Mouse (Mus musculus) macrophage (primary cell): Measurements from ENCODE around the gene Tap1. TPM values are rescaled to one million over a fixed set of nuclear protein-coding genes. Genes with fewer than 3 reads are reported as not detected.

Source experiments
- H3K27ac ChIP-seq: fragments of 350-480 bp; formaldehyde crosslinking; 2 replicates; pipeline ENCODE4 v1.9.0; 2021
- H3K36me3 ChIP-seq: fragments of 350-480 bp; formaldehyde crosslinking; 2 replicates; pipeline ENCODE4 v1.9.0; 2021; ENCODE audit errors: inconsistent target
- H3K4me3 ChIP-seq: fragments of 350-480 bp; formaldehyde crosslinking; 2 replicates; pipeline ENCODE4 v1.9.0; 2021; ENCODE audit errors: inconsistent target
- H3K79me2 ChIP-seq: fragments of 350-480 bp; formaldehyde crosslinking; 2 replicates; pipeline ENCODE4 v1.9.0; 2021; ENCODE audit errors: inconsistent target
- WGBS: methylation state at CpG from one replicate; pipeline ENCODE4 v1.1.7; 2026; ENCODE audit warnings: inconsistent platforms; ENCODE audit not compliant: missing documents; 5-methylcytosine and 5-hydroxymethylcytosine counted together
- polyA plus RNA-seq: library from polyadenylated mRNA; stranded (reverse); fragments of 250-400 nt; gene quantifications from 3 replicates; pipeline ENCODE4 v1.2.4, GENCODE M21; 2018; ENCODE audit warnings: inconsistent platforms

Gene Tap1
- polyA plus RNA-seq, 1 experiment from 2014 or later = 42.0 TPM

- no peaks in the 10 kb centered on the region for H3K79me2 ChIP-seq
- no peaks in the 10 kb centered on the region for H3K36me3 ChIP-seq
- 91% methylated on average over 4 of the region's 4 CpGs for WGBS
- H3K4me3 ChIP-seq = no peak overlapping the region
- H3K27ac ChIP-seq = no peak overlapping the region
These were observed 57.3 kb downstream of the Tap1 start for GRCm38 (mm10) chr17:34244656-34245055.

Other genes with a start within 250 kb of the Tap1 start
- 39.8 to 92.0 TPM (median 50.8 TPM) in 3 replicates for gene Pfdn6, start 247.2 kb upstream of the Tap1 start, polyA plus RNA-seq
- 10.9 to 27.3 TPM (median 11.8 TPM) in 3 replicates for gene Wdr46, start 246.9 kb upstream of the Tap1 start, polyA plus RNA-seq
- gene B3galt4, start 236.1 kb upstream of the Tap1 start, polyA plus RNA-seq = 4.0 to 11.7 TPM (median 6.8 TPM) in 3 replicates
- gene Vps52, start 231.7 kb upstream of the Tap1 start, polyA plus RNA-seq = 30.3 to 39.3 TPM (median 30.5 TPM) in 3 replicates
- 829 to 1,952 TPM (median 1,389 TPM) in 3 replicates for gene Rps18, start 231.6 kb upstream of the Tap1 start, polyA plus RNA-seq
- gene H2-K1, start 187.2 kb upstream of the Tap1 start, polyA plus RNA-seq = 2,418 to 4,239 TPM (median 2,994 TPM) in 3 replicates
- 12.0 to 17.2 TPM (median 17.1 TPM) in 3 replicates for gene Ring1, start 162.9 kb upstream of the Tap1 start, polyA plus RNA-seq
- gene H2-Ke6, start 159.5 kb upstream of the Tap1 start, polyA plus RNA-seq = 28.2 to 38.3 TPM (median 35.6 TPM) in 3 replicates
- 67.7 to 120 TPM (median 117 TPM) in 3 replicates for gene Slc39a7, start 155.9 kb upstream of the Tap1 start, polyA plus RNA-seq
- 15.5 to 33.4 TPM (median 20.0 TPM) in 3 replicates for gene Rxrb, start 155.7 kb upstream of the Tap1 start, polyA plus RNA-seq
- 0.79 to 1.6 TPM (median 1.2 TPM) in 3 replicates for gene Col11a2, start 148.1 kb upstream of the Tap1 start, polyA plus RNA-seq
- gene H2-Oa, start 95.2 kb upstream of the Tap1 start, polyA plus RNA-seq = 0.25 to 1.4 TPM (median 0.62 TPM) in 3 replicates
- 19.1 to 57.0 TPM (median 47.3 TPM) in 3 replicates for gene H2-DMa, start 68.0 kb upstream of the Tap1 start, polyA plus RNA-seq
- 130 to 435 TPM (median 155 TPM) in 3 replicates for gene Brd2, start 64.9 kb upstream of the Tap1 start, polyA plus RNA-seq
- gene H2-DMb2, start 44.2 kb upstream of the Tap1 start, polyA plus RNA-seq = 1.2 to 2.2 TPM (median 1.8 TPM) in 3 replicates
- gene H2-DMb1, start 34.5 kb upstream of the Tap1 start, polyA plus RNA-seq = 26.4 to 54.6 TPM (median 34.2 TPM) in 3 replicates
- 38.9 to 88.0 TPM (median 49.9 TPM) in 3 replicates for gene Psmb9, start 211 bp downstream of the Tap1 start, polyA plus RNA-seq
- 147 to 329 TPM (median 288 TPM) in 3 replicates for gene Psmb8, start 10.2 kb downstream of the Tap1 start, polyA plus RNA-seq
- 26.1 to 58.7 TPM (median 37.6 TPM) in 3 replicates for gene Tap2, start 16.0 kb downstream of the Tap1 start, polyA plus RNA-seq
- 0.15 to 0.41 TPM (median 0.33 TPM) in 3 replicates for gene H2-Ob, start 51.4 kb downstream of the Tap1 start, polyA plus RNA-seq
- gene H2-Ab1, start 70.1 kb downstream of the Tap1 start, polyA plus RNA-seq = 88.0 to 180 TPM (median 145 TPM) in 3 replicates
- 116 to 315 TPM (median 141 TPM) in 3 replicates for gene H2-Aa, start 100.3 kb downstream of the Tap1 start, polyA plus RNA-seq
- 73.4 to 224 TPM (median 73.4 TPM) in 3 replicates for gene H2-Eb1, start 118.3 kb downstream of the Tap1 start, polyA plus RNA-seq
- 0.08 to 0.53 TPM (median 0.17 TPM) in 3 replicates for gene H2-Eb2, start 138.1 kb downstream of the Tap1 start, polyA plus RNA-seq
- gene Btnl2, start 167.3 kb downstream of the Tap1 start, polyA plus RNA-seq = 0.12 to 0.34 TPM (median 0.14 TPM) in 3 replicates
- not detected in 3 replicates for gene Btnl1, start 189.6 kb downstream of the Tap1 start, polyA plus RNA-seq
- gene BC051142, start 211.3 kb downstream of the Tap1 start, polyA plus RNA-seq = 0.40 TPM in 1 of 3 replicates, not detected in the others